Mouse (Mus musculus): ENCODE measurements around the gene Ccl3. TPM values are rescaled to one million over a fixed set of nuclear protein-coding genes. Genes with fewer than 3 reads are reported as not detected.

The Ccl3 gene
- polyA plus RNA-seq, 1 experiment from 2014 or later: 1.4 TPM

DNA sequence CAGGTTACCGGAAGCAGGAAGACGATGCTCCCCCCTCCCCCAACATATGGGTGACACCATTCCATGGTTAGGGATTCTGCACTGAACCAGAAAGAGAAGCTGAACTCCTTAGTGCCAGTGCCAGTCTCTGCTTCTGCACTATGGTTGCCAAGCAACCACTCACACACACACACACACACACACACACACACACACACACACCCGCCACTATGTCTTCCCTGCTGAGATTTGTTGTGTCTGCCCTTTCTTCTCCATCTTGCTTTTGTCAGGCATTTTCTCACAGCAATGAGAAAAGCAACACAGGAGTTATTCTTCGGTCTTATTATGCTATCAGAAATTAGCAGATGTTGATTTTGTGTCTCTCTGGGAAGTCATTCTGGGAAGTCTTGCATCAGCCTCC is 14.7 kb downstream of the Ccl3 start:
- 54% methylated on average over 4 of the region's 4 CpGs for WGBS (ENCODE audit: insufficient replicate concordance)
- Histone ChIP-seq H3K36me3 (ENCODE audit: control insufficient read depth, insufficient read depth, low read length) (no peaks in the 10 kb centered on the region), H3K4me1 (ENCODE audit: control insufficient read depth, insufficient read depth, low read length) (no peaks in the 10 kb centered on the region), H3K9ac (ENCODE audit: low read depth, low read length) (no peak overlapping the region), H3K27ac (ENCODE audit: low read depth, low read length) (no peak overlapping the region), H3K9me3 (replicated peaks; ENCODE audit: control insufficient read depth, low read length) (no peaks in the 10 kb centered on the region), H3K4me3 (ENCODE audit: low read depth, low read length) (no peak overlapping the region), H3K27me3 (ENCODE audit: control insufficient read depth, insufficient read depth, low read length) (no peaks in the 10 kb centered on the region), H3K4me2 (no peak overlapping the region)
- no peak for ATAC-seq (replicated peaks; ENCODE audit: insufficient number of reproducible peaks, low FRiP score, low TSS enrichment)

GRCm38 (mm10) chr11:83632744-83633143 is 16.4 kb downstream of the Ccl3 start:
- no peaks in the 10 kb centered on the region for H3K4me1 ChIP-seq (ENCODE audit: control insufficient read depth, insufficient read depth, low read length)
- no peaks in the 10 kb centered on the region for H3K9me3 ChIP-seq (replicated peaks; ENCODE audit: control insufficient read depth, low read length)
- no peak overlapping the region for H3K4me2 ChIP-seq
- no peak overlapping the region for H3K9ac ChIP-seq (ENCODE audit: low read depth, low read length)
- H3K36me3 ChIP-seq (ENCODE audit: control insufficient read depth, insufficient read depth, low read length): no peaks in the 10 kb centered on the region
- no peak overlapping the region for H3K27ac ChIP-seq (ENCODE audit: low read depth, low read length)
- no peak for ATAC-seq (replicated peaks; ENCODE audit: insufficient number of reproducible peaks, low FRiP score, low TSS enrichment)
- no peaks in the 10 kb centered on the region for H3K27me3 ChIP-seq (ENCODE audit: control insufficient read depth, insufficient read depth, low read length)
- no peak overlapping the region for H3K4me3 ChIP-seq (ENCODE audit: low read depth, low read length)
- WGBS (ENCODE audit: insufficient replicate concordance): 59% methylated on average over 4 of the region's 4 CpGs

DNA sequence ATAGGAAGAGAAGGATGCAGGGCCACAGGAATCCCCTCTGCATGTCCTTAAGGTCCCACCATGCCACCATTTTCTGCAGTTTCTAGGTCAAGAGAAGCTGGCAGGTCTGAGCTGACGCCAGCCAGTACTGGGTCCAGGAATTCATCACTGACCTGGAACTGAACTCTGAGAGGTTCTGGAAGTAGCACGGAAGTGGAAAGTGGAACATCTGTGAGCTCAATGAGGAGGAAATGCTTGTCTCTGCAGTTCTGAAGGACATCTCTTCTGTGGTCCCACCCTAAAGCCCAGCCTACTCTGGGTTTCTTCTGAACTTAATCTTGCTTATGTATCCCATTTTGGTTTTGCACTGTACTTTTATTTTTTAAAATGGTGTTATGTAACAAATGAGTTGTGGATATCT is 18.1 kb downstream of the Ccl3 start:
- Histone ChIP-seq H3K9ac (ENCODE audit: low read depth, low read length) (no peak overlapping the region), H3K27me3 (ENCODE audit: control insufficient read depth, insufficient read depth, low read length) (no peaks in the 10 kb centered on the region), H3K4me1 (ENCODE audit: control insufficient read depth, insufficient read depth, low read length) (no peaks in the 10 kb centered on the region), H3K27ac (ENCODE audit: low read depth, low read length) (no peak overlapping the region), H3K4me3 (ENCODE audit: low read depth, low read length) (no peak overlapping the region), H3K9me3 (replicated peaks; ENCODE audit: control insufficient read depth, low read length) (no peaks in the 10 kb centered on the region), H3K4me2 (no peak overlapping the region), H3K36me3 (ENCODE audit: control insufficient read depth, insufficient read depth, low read length) (no peaks in the 10 kb centered on the region)
- 68% methylated on average over 2 of the region's 2 CpGs for WGBS (ENCODE audit: insufficient replicate concordance)
- no peak for ATAC-seq (replicated peaks; ENCODE audit: insufficient number of reproducible peaks, low FRiP score, low TSS enrichment)

DNA sequence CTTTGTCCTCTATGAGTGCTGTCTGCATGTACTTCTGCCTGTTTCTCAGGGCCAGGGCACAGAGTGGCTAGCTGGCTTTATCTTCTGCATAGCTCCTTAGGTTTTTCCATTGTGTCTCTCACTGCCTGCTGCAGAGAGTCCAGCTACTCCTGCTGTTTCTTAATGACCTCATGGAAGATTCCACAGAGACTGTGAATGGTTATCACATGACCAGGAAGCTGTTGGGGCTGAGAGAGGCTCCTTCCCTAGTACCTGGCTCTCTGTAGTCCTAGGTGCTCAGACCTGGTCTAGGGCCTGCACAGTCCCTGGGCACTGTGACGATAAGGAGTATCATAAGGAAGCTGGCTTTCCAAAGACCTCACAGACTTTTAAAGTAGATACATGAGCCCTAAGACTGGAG is 18.5 kb downstream of the Ccl3 start:
- Histone ChIP-seq H3K9me3 (replicated peaks; ENCODE audit: control insufficient read depth, low read length) (no peaks in the 10 kb centered on the region), H3K27me3 (ENCODE audit: control insufficient read depth, insufficient read depth, low read length) (no peaks in the 10 kb centered on the region), H3K9ac (ENCODE audit: low read depth, low read length) (no peak overlapping the region), H3K27ac (ENCODE audit: low read depth, low read length) (no peak overlapping the region), H3K4me1 (ENCODE audit: control insufficient read depth, insufficient read depth, low read length) (no peaks in the 10 kb centered on the region), H3K4me2 (no peak overlapping the region), H3K4me3 (ENCODE audit: low read depth, low read length) (no peak overlapping the region), H3K36me3 (ENCODE audit: control insufficient read depth, insufficient read depth, low read length) (no peaks in the 10 kb centered on the region)
- 78% methylated on average over 1 of the region's 1 CpGs for WGBS (ENCODE audit: insufficient replicate concordance)
- no peak for ATAC-seq (replicated peaks; ENCODE audit: insufficient number of reproducible peaks, low FRiP score, low TSS enrichment)

DNA sequence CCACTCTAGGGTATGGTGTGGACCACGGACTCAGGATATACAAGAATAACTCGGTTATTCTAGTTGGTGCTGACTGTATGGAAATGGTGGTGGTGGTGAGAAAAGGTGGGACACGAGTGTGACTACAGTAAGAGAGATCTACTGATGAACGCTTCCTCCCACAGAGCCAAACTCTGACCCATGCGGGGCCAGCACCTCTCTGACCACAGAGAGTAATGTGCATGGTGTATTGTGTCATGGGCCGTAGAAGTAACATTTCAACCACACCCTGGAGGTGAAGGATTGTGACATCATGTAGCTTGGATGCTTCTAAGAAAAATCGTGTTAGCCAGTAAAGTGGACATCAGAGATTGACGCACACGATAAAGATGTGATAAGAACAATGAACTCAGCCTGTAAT is 20.3 kb downstream of the Ccl3 start:
- Histone ChIP-seq H3K27ac (ENCODE audit: low read depth, low read length) (no peak overlapping the region), H3K36me3 (ENCODE audit: control insufficient read depth, insufficient read depth, low read length) (no peaks in the 10 kb centered on the region), H3K4me2 (no peak overlapping the region), H3K9me3 (replicated peaks; ENCODE audit: control insufficient read depth, low read length) (no peaks in the 10 kb centered on the region), H3K4me1 (ENCODE audit: control insufficient read depth, insufficient read depth, low read length) (no peaks in the 10 kb centered on the region), H3K27me3 (ENCODE audit: control insufficient read depth, insufficient read depth, low read length) (no peaks in the 10 kb centered on the region), H3K9ac (ENCODE audit: low read depth, low read length) (no peak overlapping the region), H3K4me3 (ENCODE audit: low read depth, low read length) (no peak overlapping the region)
- no peak for ATAC-seq (replicated peaks; ENCODE audit: insufficient number of reproducible peaks, low FRiP score, low TSS enrichment)
- 80% methylated on average over 9 of the region's 9 CpGs for WGBS (ENCODE audit: insufficient replicate concordance)

GRCm38 (mm10) chr11:83623586-83623985 is 25.6 kb downstream of the Ccl3 start:
- Histone ChIP-seq H3K36me3 (ENCODE audit: control insufficient read depth, insufficient read depth, low read length) (no peaks in the 10 kb centered on the region), H3K9ac (ENCODE audit: low read depth, low read length) (no peak overlapping the region), H3K4me2 (no peak overlapping the region), H3K9me3 (replicated peaks; ENCODE audit: control insufficient read depth, low read length) (no peaks in the 10 kb centered on the region), H3K27ac (ENCODE audit: low read depth, low read length) (no peak overlapping the region), H3K27me3 (ENCODE audit: control insufficient read depth, insufficient read depth, low read length) (no peaks in the 10 kb centered on the region), H3K4me1 (ENCODE audit: control insufficient read depth, insufficient read depth, low read length) (no peaks in the 10 kb centered on the region), H3K4me3 (ENCODE audit: low read depth, low read length) (no peak overlapping the region)
- WGBS (ENCODE audit: insufficient replicate concordance): 82% methylated on average over 3 of the region's 3 CpGs
- ATAC-seq (replicated peaks; ENCODE audit: insufficient number of reproducible peaks, low FRiP score, low TSS enrichment): no peak

DNA sequence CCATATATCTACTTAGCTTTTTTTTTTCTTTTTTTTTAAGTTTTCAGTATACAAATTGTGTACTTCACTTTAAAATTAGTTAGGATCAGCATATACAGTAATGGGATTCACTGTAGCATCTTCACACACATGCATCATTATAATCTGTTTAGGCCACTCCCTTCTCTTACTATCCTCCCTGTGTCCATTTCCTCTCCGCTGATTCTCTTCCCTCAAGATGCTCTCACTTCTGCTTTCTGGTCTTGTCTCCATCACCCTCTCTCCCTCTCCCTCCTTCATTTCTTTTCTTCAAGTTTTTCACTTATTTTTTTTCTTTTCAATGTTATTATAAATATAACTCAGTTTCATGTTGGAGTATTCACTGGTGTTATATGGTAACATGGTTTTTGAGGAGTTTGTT is 30.1 kb downstream of the Ccl3 start:
- Histone ChIP-seq H3K4me1 (ENCODE audit: control insufficient read depth, insufficient read depth, low read length) (no peaks in the 10 kb centered on the region), H3K9ac (ENCODE audit: low read depth, low read length) (no peak overlapping the region), H3K27me3 (ENCODE audit: control insufficient read depth, insufficient read depth, low read length) (no peaks in the 10 kb centered on the region), H3K4me3 (ENCODE audit: low read depth, low read length) (no peak overlapping the region), H3K36me3 (ENCODE audit: control insufficient read depth, insufficient read depth, low read length) (no peaks in the 10 kb centered on the region), H3K4me2 (no peak overlapping the region), H3K9me3 (replicated peaks; ENCODE audit: control insufficient read depth, low read length) (no peaks in the 10 kb centered on the region), H3K27ac (ENCODE audit: low read depth, low read length) (no peak overlapping the region)
- 90% methylated on average over 1 of the region's 1 CpGs for WGBS (ENCODE audit: insufficient replicate concordance)
- no peak for ATAC-seq (replicated peaks; ENCODE audit: insufficient number of reproducible peaks, low FRiP score, low TSS enrichment)

- Histone ChIP-seq H3K4me1 (ENCODE audit: control insufficient read depth, insufficient read depth, low read length) (no peaks in the 10 kb centered on the region), H3K4me3 (ENCODE audit: low read depth, low read length) (no peak overlapping the region), H3K27ac (ENCODE audit: low read depth, low read length) (no peak overlapping the region), H3K9me3 (replicated peaks; ENCODE audit: control insufficient read depth, low read length) (no peaks in the 10 kb centered on the region), H3K4me2 (no peak overlapping the region), H3K27me3 (ENCODE audit: control insufficient read depth, insufficient read depth, low read length) (no peaks in the 10 kb centered on the region), H3K9ac (ENCODE audit: low read depth, low read length) (no peak overlapping the region), H3K36me3 (ENCODE audit: control insufficient read depth, insufficient read depth, low read length) (no peaks in the 10 kb centered on the region)
- no peak for ATAC-seq (replicated peaks; ENCODE audit: insufficient number of reproducible peaks, low FRiP score, low TSS enrichment)
- 73% methylated on average over 5 of the region's 5 CpGs for WGBS (ENCODE audit: insufficient replicate concordance)
Observed at GRCm38 (mm10) chr11:83618238-83618637, 30.9 kb downstream of the Ccl3 start.

- Histone ChIP-seq H3K4me3 (ENCODE audit: low read depth, low read length) (no peak overlapping the region), H3K4me2 (no peak overlapping the region), H3K9me3 (replicated peaks; ENCODE audit: control insufficient read depth, low read length) (no peaks in the 10 kb centered on the region), H3K27ac (ENCODE audit: low read depth, low read length) (no peak overlapping the region), H3K4me1 (ENCODE audit: control insufficient read depth, insufficient read depth, low read length) (no peaks in the 10 kb centered on the region), H3K9ac (ENCODE audit: low read depth, low read length) (no peak overlapping the region), H3K36me3 (ENCODE audit: control insufficient read depth, insufficient read depth, low read length) (no peaks in the 10 kb centered on the region), H3K27me3 (ENCODE audit: control insufficient read depth, insufficient read depth, low read length) (no peaks in the 10 kb centered on the region)
- ATAC-seq (replicated peaks; ENCODE audit: insufficient number of reproducible peaks, low FRiP score, low TSS enrichment): no peak
- WGBS (ENCODE audit: insufficient replicate concordance): 71% methylated on average over 1 of the region's 1 CpGs
Observed at GRCm38 (mm10) chr11:83616586-83616985, 32.6 kb downstream of the Ccl3 start.
